Mouse (Mus musculus) retina, embryonic 14.5 days (tissue): ENCODE measurements around the gene Dpy19l3.

Source experiments
- DNase-seq: peaks from one replicate; pipeline ENCODE4 v3.0.0-alpha.2; 2015; ENCODE audit warnings: low spot score

Gene Dpy19l3

GRCm38 (mm10) chr7:35636874-35637273, 117.4 kb downstream of the Dpy19l3 start:
- DNase-seq = no peak

GRCm38 (mm10) chr7:35636229-35636628, 118.0 kb downstream of the Dpy19l3 start:
- DNase-seq = peak; percentile 75
